Mouse (Mus musculus) forebrain, embryonic 16.5 days (tissue): Measurements from ENCODE around the gene Mtf1. TPM values are rescaled to one million over a fixed set of nuclear protein-coding genes. Genes with fewer than 3 reads are reported as not detected.
A peak's percentile ranks its signal among the peaks of the same experiment; 100 is the strongest.

Source experiments
- ATAC-seq: fragments of 200-750 bp; cut with Nextera tagmentation; 2 replicates; pipeline ENCODE4 v1.8.0; 2017; ENCODE audit warnings: mild to moderate bottlenecking, moderate library complexity
- H3K27ac ChIP-seq: fragments of 300-500 bp; sonication (generic); 2 replicates; pipeline ENCODE4 v1.5.1; 2014; ENCODE audit warnings: low read length, control low read depth
- H3K27me3 ChIP-seq: fragments of 300-500 bp; sonication (generic); replicated peaks from 2 replicates; pipeline ENCODE4 v1.6.1; 2014; ENCODE audit warnings: low read length; ENCODE audit not compliant: control insufficient read depth, insufficient read depth
- H3K36me3 ChIP-seq: fragments of 300-500 bp; sonication (generic); 2 replicates; pipeline ENCODE4 v1.6.1; 2014; ENCODE audit not compliant: control insufficient read depth, insufficient read depth
- H3K4me1 ChIP-seq: fragments of 300-500 bp; sonication (generic); replicated peaks from 2 replicates; pipeline ENCODE4 v1.6.1; 2014; ENCODE audit warnings: low read length; ENCODE audit not compliant: control insufficient read depth, insufficient read depth
- H3K4me2 ChIP-seq: fragments of 300-500 bp; sonication (generic); 2 replicates; pipeline ENCODE4 v1.6.1; 2014; ENCODE audit warnings: mild to moderate bottlenecking, low read length, control low read depth
- H3K4me3 ChIP-seq: fragments of 300-500 bp; sonication (generic); replicated peaks from 2 replicates; pipeline ENCODE4 v1.5.1; 2014; ENCODE audit warnings: mild to moderate bottlenecking, low read length, control low read depth
- H3K9ac ChIP-seq: fragments of 300-500 bp; sonication (generic); replicated peaks from 2 replicates; pipeline ENCODE4 v1.6.1; 2014; ENCODE audit warnings: low read depth, low read length, control low read depth
- H3K9me3 ChIP-seq: fragments of 300-500 bp; sonication (generic); 2 replicates; pipeline ENCODE4 v1.6.1; 2016; ENCODE audit warnings: low read length; ENCODE audit not compliant: control insufficient read depth
- WGBS: fragments of 180-500 bp; shearing (Covaris S2); extraction: QIAGEN DNeasy Blood & Tissue Kit; methylation state at CpG from one replicate; pipeline ENCODE4 v1.1.7; 2014; 5-methylcytosine and 5-hydroxymethylcytosine counted together
- polyA plus RNA-seq: library from polyadenylated mRNA; unstranded; fragments of >200 nt; fragmentation: Nextera tagmentation; extraction: Ambion mirVana; gene quantifications from 2 replicates; pipeline ENCODE4 v1.2.1, GENCODE M21; 2015

The Mtf1 gene
- polyA plus RNA-seq, 1 experiment from 2014 or later: 14.9 TPM

- H3K9me3 ChIP-seq: no peaks in the 10 kb centered on the region
- peak within 1 kb of the TSS; percentile 76 for H3K4me2 ChIP-seq
- peak; percentile 18 for ATAC-seq
- peak within 1 kb of the TSS; percentile 77 for H3K27ac ChIP-seq
- peaks cover 15% of the 10 kb centered on the region; the same call in 1 of the 2 replicates for H3K36me3 ChIP-seq
- peak within 1 kb of the TSS; percentile 87 for H3K9ac ChIP-seq
- H3K4me1 ChIP-seq: peaks cover 20% of the 10 kb centered on the region
- 2% methylated on average over 76 of the region's 77 CpGs for WGBS
- H3K27me3 ChIP-seq: no peaks in the 10 kb centered on the region
- H3K4me3 ChIP-seq: peak within 1 kb of the TSS; percentile 78
These were observed 59.6 kb downstream of the Mtf1 start, which contains the start of gene Maneal for GRCm38 (mm10) chr4:124861283-124862188. Maneal (minus strand) TSS chr4:124862171.

GRCm38 (mm10) chr4:124872719-124873118, 70.8 kb downstream of the Mtf1 start:
- Histone ChIP-seq H3K27ac (no peak overlapping the region), H3K9ac (no peak overlapping the region), H3K4me2 (no peak overlapping the region), H3K4me1 (no peaks in the 10 kb centered on the region), H3K9me3 (no peaks in the 10 kb centered on the region), H3K4me3 (no peak overlapping the region), H3K27me3 (no peaks in the 10 kb centered on the region), H3K36me3 (no peaks in the 10 kb centered on the region)
- ATAC-seq: no peak
- WGBS: 96% methylated on average over 1 of the region's 1 CpGs

GRCm38 (mm10) chr4:124880599-124880998, 78.7 kb downstream of the Mtf1 start, which contains the start of gene Epha10:
Epha10 (plus strand) TSS chr4:124880899.
- no peak for ATAC-seq
- H3K4me2 ChIP-seq: peak within 1 kb of the TSS; percentile 69
- no peak within 1 kb of the TSS for H3K27ac ChIP-seq
- peak within 1 kb of the TSS; percentile 31 for H3K9ac ChIP-seq
- peak within 1 kb of the TSS; percentile 66 for H3K4me3 ChIP-seq
- peaks cover 2% of the 10 kb centered on the region; the same call in 1 of the 2 replicates for H3K9me3 ChIP-seq
- peaks cover 26% of the 10 kb centered on the region for H3K27me3 ChIP-seq
- 4% methylated on average over 11 of the region's 11 CpGs for WGBS
- no peaks in the 10 kb centered on the region for H3K36me3 ChIP-seq
- peaks cover 16% of the 10 kb centered on the region for H3K4me1 ChIP-seq

- peak overlapping the region; percentile 31 for H3K9ac ChIP-seq
- H3K36me3 ChIP-seq: no peaks in the 10 kb centered on the region
- H3K4me2 ChIP-seq: peak overlapping the region; percentile 69
- peak; percentile 98 for ATAC-seq
- no peak overlapping the region for H3K27ac ChIP-seq
- under 1% methylated on average over 37 of the region's 37 CpGs for WGBS
- peaks cover 28% of the 10 kb centered on the region for H3K27me3 ChIP-seq
- H3K4me1 ChIP-seq: peaks cover 16% of the 10 kb centered on the region
- peak overlapping the region; percentile 66 for H3K4me3 ChIP-seq
- peaks cover 2% of the 10 kb centered on the region; the same call in 1 of the 2 replicates for H3K9me3 ChIP-seq
These were observed 79.5 kb downstream of the Mtf1 start for GRCm38 (mm10) chr4:124881341-124881908.

- peaks cover 2% of the 10 kb centered on the region; the same call in 1 of the 2 replicates for H3K9me3 ChIP-seq
- WGBS: under 1% methylated on average over 37 of the region's 37 CpGs
- H3K4me2 ChIP-seq: peak overlapping the region; percentile 69
- peak; percentile 26 for ATAC-seq
- no peak overlapping the region for H3K27ac ChIP-seq
- no peaks in the 10 kb centered on the region for H3K36me3 ChIP-seq
- H3K4me3 ChIP-seq: peak overlapping the region; percentile 66
- peaks cover 16% of the 10 kb centered on the region for H3K4me1 ChIP-seq
- H3K27me3 ChIP-seq: peaks cover 28% of the 10 kb centered on the region
- H3K9ac ChIP-seq: peak overlapping the region; percentile 31
These were observed 80.3 kb downstream of the Mtf1 start for GRCm38 (mm10) chr4:124882151-124882729.

- Histone ChIP-seq H3K9me3 (no peaks in the 10 kb centered on the region), H3K4me3 (no peak overlapping the region), H3K9ac (no peak overlapping the region), H3K4me1 (no peaks in the 10 kb centered on the region), H3K36me3 (no peaks in the 10 kb centered on the region), H3K4me2 (no peak overlapping the region), H3K27ac (no peak overlapping the region), H3K27me3 (peaks cover 28% of the 10 kb centered on the region)
- no peak for ATAC-seq
- WGBS: 59% methylated on average over 7 of the region's 7 CpGs
These were observed 86.8 kb downstream of the Mtf1 start for GRCm38 (mm10) chr4:124888702-124889101.

GRCm38 (mm10) chr4:124889935-124890334, 88.0 kb downstream of the Mtf1 start:
- ATAC-seq: no peak
- 85% methylated on average over 2 of the region's 2 CpGs for WGBS
- H3K4me2 ChIP-seq: no peak overlapping the region

GRCm38 (mm10) chr4:124890831-124891230, 88.9 kb downstream of the Mtf1 start:
- Histone ChIP-seq H3K27me3 (peaks cover 37% of the 10 kb centered on the region), H3K9ac (no peak overlapping the region)
- 72% methylated on average over 5 of the region's 5 CpGs for WGBS

More at GRCm38 (mm10) chr4:124889935-124890334, 88.0 kb downstream of the Mtf1 start:
- no peak overlapping the region for H3K9ac ChIP-seq
- no peaks in the 10 kb centered on the region for H3K36me3 ChIP-seq
- H3K27me3 ChIP-seq: peaks cover 33% of the 10 kb centered on the region
- peaks cover 5% of the 10 kb centered on the region; the same call in 1 of the 2 replicates for H3K4me1 ChIP-seq
- H3K9me3 ChIP-seq: no peaks in the 10 kb centered on the region
- H3K27ac ChIP-seq: no peak overlapping the region
- H3K4me3 ChIP-seq: no peak overlapping the region

GRCm38 (mm10) chr4:124893769-124894168, 91.9 kb downstream of the Mtf1 start:
- Histone ChIP-seq H3K9ac (no peak overlapping the region), H3K4me2 (no peak overlapping the region)

More at GRCm38 (mm10) chr4:124890831-124891230, 88.9 kb downstream of the Mtf1 start:
- Histone ChIP-seq H3K36me3 (no peaks in the 10 kb centered on the region), H3K9me3 (no peaks in the 10 kb centered on the region), H3K4me3 (no peak overlapping the region), H3K4me2 (no peak overlapping the region), H3K27ac (no peak overlapping the region), H3K4me1 (peaks cover 9% of the 10 kb centered on the region)
- no peak for ATAC-seq

More at GRCm38 (mm10) chr4:124893769-124894168, 91.9 kb downstream of the Mtf1 start:
- H3K36me3 ChIP-seq: no peaks in the 10 kb centered on the region
- no peaks in the 10 kb centered on the region for H3K9me3 ChIP-seq
- ATAC-seq: no peak
- peaks cover 10% of the 10 kb centered on the region for H3K4me1 ChIP-seq
- H3K27me3 ChIP-seq: peaks cover 35% of the 10 kb centered on the region
- H3K4me3 ChIP-seq: no peak overlapping the region
- H3K27ac ChIP-seq: no peak overlapping the region
- 26% methylated on average over 6 of the region's 6 CpGs for WGBS
